Mouse (Mus musculus): ENCODE data around the gene Mycbp2. TPM values are rescaled to one million over a fixed set of nuclear protein-coding genes. Genes with fewer than 3 reads are reported as not detected.
A peak's percentile ranks its signal among the peaks of the same experiment; 100 is the strongest.

Gene Mycbp2
- polyA plus RNA-seq, 1 experiment = 4.9 TPM

GRCm38 (mm10) chr14:103375523-103375922 lies 28.9 kb upstream of the Mycbp2 start:
- WGBS = 76% methylated on average over 1 of the region's 1 CpGs
- TF ChIP-seq POLR2A (IDR thresholded peaks at IDR 0.05; ENCODE audit: low read depth, low read length) (no peak), CTCF (IDR thresholded peaks at IDR 0.05; ENCODE audit: extremely low read depth, insufficient read length, insufficient replicate concordance, low read depth, low read length) (no peak)
- Histone ChIP-seq H3K27ac (ENCODE audit: insufficient read depth, low read depth, low read length) (no peak overlapping the region), H3K36me3 (ENCODE audit: control insufficient read depth, insufficient read depth, low read length) (no peaks in the 10 kb centered on the region), H3K4me1 (ENCODE audit: control insufficient read depth, insufficient read depth, insufficient read length, low read length) (no peaks in the 10 kb centered on the region), H3K27me3 (ENCODE audit: control insufficient read depth, insufficient read depth, low read length) (no peaks in the 10 kb centered on the region), H3K4me3 (ENCODE audit: low read depth, low read length) (no peak overlapping the region)

GRCm38 (mm10) chr14:103363199-103363598 lies 16.6 kb upstream of the Mycbp2 start:
- Histone ChIP-seq H3K36me3 (ENCODE audit: control insufficient read depth, insufficient read depth, low read length) (no peaks in the 10 kb centered on the region), H3K27ac (ENCODE audit: insufficient read depth, low read depth, low read length) (no peak overlapping the region), H3K27me3 (ENCODE audit: control insufficient read depth, insufficient read depth, low read length) (no peaks in the 10 kb centered on the region), H3K4me1 (ENCODE audit: control insufficient read depth, insufficient read depth, insufficient read length, low read length) (peaks cover 2% of the 10 kb centered on the region; the same call in 1 of the 2 replicates), H3K4me3 (ENCODE audit: low read depth, low read length) (no peak overlapping the region)
- WGBS = 23% methylated on average over 2 of the region's 2 CpGs
- TF ChIP-seq POLR2A (IDR thresholded peaks at IDR 0.05; ENCODE audit: low read depth, low read length) (no peak), CTCF (IDR thresholded peaks at IDR 0.05; ENCODE audit: extremely low read depth, insufficient read length, insufficient replicate concordance, low read depth, low read length) (no peak)

- 80% methylated on average over 3 of the region's 3 CpGs for WGBS
- no peak for TF ChIP-seq POLR2A (IDR thresholded peaks at IDR 0.05; ENCODE audit: low read depth, low read length)
- no peak for TF ChIP-seq CTCF (IDR thresholded peaks at IDR 0.05; ENCODE audit: extremely low read depth, insufficient read length, insufficient replicate concordance, low read depth, low read length)
Observed at GRCm38 (mm10) chr14:103356066-103356465, 9.5 kb upstream of the Mycbp2 start.

GRCm38 (mm10) chr14:103354396-103355352 lies 8.1 kb upstream of the Mycbp2 start:
- Histone ChIP-seq H3K27me3 (ENCODE audit: control insufficient read depth, insufficient read depth, low read length) (no peaks in the 10 kb centered on the region), H3K4me3 (ENCODE audit: low read depth, low read length) (no peak overlapping the region), H3K27ac (ENCODE audit: insufficient read depth, low read depth, low read length) (no peak overlapping the region), H3K4me1 (ENCODE audit: control insufficient read depth, insufficient read depth, insufficient read length, low read length) (peaks cover 5% of the 10 kb centered on the region), H3K36me3 (ENCODE audit: control insufficient read depth, insufficient read depth, low read length) (no peaks in the 10 kb centered on the region)
- TF ChIP-seq CTCF (IDR thresholded peaks at IDR 0.05; ENCODE audit: extremely low read depth, insufficient read length, insufficient replicate concordance, low read depth, low read length) (no peak), POLR2A (IDR thresholded peaks at IDR 0.05; ENCODE audit: low read depth, low read length) (no peak)
- WGBS = 35% methylated on average over 18 of the region's 18 CpGs

More at GRCm38 (mm10) chr14:103356066-103356465, 9.5 kb upstream of the Mycbp2 start:
- H3K4me1 ChIP-seq (ENCODE audit: control insufficient read depth, insufficient read depth, insufficient read length, low read length) = no peaks in the 10 kb centered on the region
- no peaks in the 10 kb centered on the region for H3K36me3 ChIP-seq (ENCODE audit: control insufficient read depth, insufficient read depth, low read length)
- no peak overlapping the region for H3K27ac ChIP-seq (ENCODE audit: insufficient read depth, low read depth, low read length)
- H3K27me3 ChIP-seq (ENCODE audit: control insufficient read depth, insufficient read depth, low read length) = no peaks in the 10 kb centered on the region
- H3K4me3 ChIP-seq (ENCODE audit: low read depth, low read length) = no peak overlapping the region

GRCm38 (mm10) chr14:103345858-103346728 lies 521 bp downstream of the Mycbp2 start:
- peak overlapping the region; percentile 83 for H3K4me3 ChIP-seq (ENCODE audit: low read depth, low read length)
- no peaks in the 10 kb centered on the region for H3K27me3 ChIP-seq (ENCODE audit: control insufficient read depth, insufficient read depth, low read length)
- peaks cover 9% of the 10 kb centered on the region for H3K4me1 ChIP-seq (ENCODE audit: control insufficient read depth, insufficient read depth, insufficient read length, low read length)
- TF ChIP-seq CTCF (IDR thresholded peaks at IDR 0.05; ENCODE audit: extremely low read depth, insufficient read length, insufficient replicate concordance, low read depth, low read length) (no peak), POLR2A (IDR thresholded peaks at IDR 0.05; ENCODE audit: low read depth, low read length) (no peak)
- H3K27ac ChIP-seq (ENCODE audit: insufficient read depth, low read depth, low read length) = no peak overlapping the region; the same call in 1 of the 2 replicates
- under 1% methylated on average over 73 of the region's 83 CpGs for WGBS
- H3K36me3 ChIP-seq (ENCODE audit: control insufficient read depth, insufficient read depth, low read length) = no peaks in the 10 kb centered on the region

- no peaks in the 10 kb centered on the region for H3K27me3 ChIP-seq (ENCODE audit: control insufficient read depth, insufficient read depth, low read length)
- H3K27ac ChIP-seq (ENCODE audit: insufficient read depth, low read depth, low read length) = no peak overlapping the region
- H3K36me3 ChIP-seq (ENCODE audit: control insufficient read depth, insufficient read depth, low read length) = no peaks in the 10 kb centered on the region
- no peak for TF ChIP-seq POLR2A (IDR thresholded peaks at IDR 0.05; ENCODE audit: low read depth, low read length)
- no peak for TF ChIP-seq CTCF (IDR thresholded peaks at IDR 0.05; ENCODE audit: extremely low read depth, insufficient read length, insufficient replicate concordance, low read depth, low read length)
- 6% methylated on average over 6 of the region's 6 CpGs for WGBS
- peak overlapping the region; percentile 83 for H3K4me3 ChIP-seq (ENCODE audit: low read depth, low read length)
- peaks cover 9% of the 10 kb centered on the region for H3K4me1 ChIP-seq (ENCODE audit: control insufficient read depth, insufficient read depth, insufficient read length, low read length)
Observed at GRCm38 (mm10) chr14:103345486-103345857, 1.1 kb downstream of the Mycbp2 start.

All from small intestine, adult 2 months (tissue).